Mouse (Mus musculus) heart, embryonic 15.5 days (tissue): ENCODE measurements around the gene Ptafr. TPM values are rescaled to one million over a fixed set of nuclear protein-coding genes. Genes with fewer than 3 reads are reported as not detected.
A peak's percentile ranks its signal among the peaks of the same experiment; 100 is the strongest.

Experiments used
- ATAC-seq: fragments of 200-750 bp; cut with Nextera tagmentation; replicated peaks from 2 replicates; pipeline ENCODE4 v1.8.0; 2017; ENCODE audit warnings: low read depth, moderate TSS enrichment; ENCODE audit not compliant: insufficient number of reproducible peaks, insufficient read depth, low FRiP score
- H3K27ac ChIP-seq: fragments of 300-500 bp; sonication (generic); 2 replicates; pipeline ENCODE4 v1.5.1; 2015; ENCODE audit warnings: mild to moderate bottlenecking, inconsistent platforms
- H3K27me3 ChIP-seq: fragments of 300-500 bp; sonication (generic); 2 replicates; pipeline ENCODE4 v1.6.1; 2015; ENCODE audit warnings: inconsistent platforms
- H3K36me3 ChIP-seq: fragments of 300-500 bp; sonication (generic); 2 replicates; pipeline ENCODE4 v1.6.1; 2015; ENCODE audit warnings: mild to moderate bottlenecking, inconsistent platforms
- H3K4me1 ChIP-seq: fragments of 300-500 bp; sonication (generic); replicated peaks from 2 replicates; pipeline ENCODE4 v1.6.1; 2015; ENCODE audit warnings: inconsistent platforms
- H3K4me2 ChIP-seq: fragments of 300-500 bp; sonication (generic); 2 replicates; pipeline ENCODE4 v1.6.1; 2015; ENCODE audit warnings: inconsistent platforms, mild to moderate bottlenecking, moderate library complexity
- H3K4me3 ChIP-seq: fragments of 300-500 bp; sonication (generic); 2 replicates; pipeline ENCODE4 v1.5.1; 2015; ENCODE audit warnings: mild to moderate bottlenecking, inconsistent platforms
- H3K9ac ChIP-seq: fragments of 300-500 bp; sonication (generic); 2 replicates; pipeline ENCODE4 v1.6.1; 2015; ENCODE audit warnings: mild to moderate bottlenecking, inconsistent platforms
- H3K9me3 ChIP-seq: fragments of 300-500 bp; sonication (generic); replicated peaks from 2 replicates; pipeline ENCODE4 v1.6.1; 2016; ENCODE audit warnings: inconsistent platforms
- WGBS: fragments of 180-500 bp; shearing (Covaris S2); methylation state at CpG from one replicate; pipeline ENCODE4 v1.1.7; 2015; ENCODE audit warnings: mixed read lengths; 5-methylcytosine and 5-hydroxymethylcytosine counted together
- polyA plus RNA-seq: library from polyadenylated mRNA; unstranded; fragments of >200 nt; fragmentation: Nextera tagmentation; extraction: Ambion mirVana; gene quantifications from 2 replicates; pipeline ENCODE4 v1.2.1, GENCODE M21; 2015

Gene Ptafr
- polyA plus RNA-seq, 1 experiment from 2014 or later, result 0.77 TPM

- Histone ChIP-seq H3K4me3 (no peak overlapping the region), H3K4me2 (no peak overlapping the region), H3K27ac (no peak overlapping the region), H3K36me3 (no peaks in the 10 kb centered on the region), H3K27me3 (no peaks in the 10 kb centered on the region), H3K4me1 (peaks cover 5% of the 10 kb centered on the region), H3K9ac (no peak overlapping the region), H3K9me3 (no peaks in the 10 kb centered on the region)
- WGBS, result 75% methylated on average over 12 of the region's 12 CpGs
- no peak for ATAC-seq
These were observed 1.4 kb downstream of the Ptafr start for GRCm38 (mm10) chr4:132565089-132565747.

- H3K9ac ChIP-seq, result no peak overlapping the region
- H3K36me3 ChIP-seq, result no peaks in the 10 kb centered on the region
- no peaks in the 10 kb centered on the region for H3K9me3 ChIP-seq
- no peaks in the 10 kb centered on the region for H3K27me3 ChIP-seq
- no peak overlapping the region for H3K4me3 ChIP-seq
- no peak overlapping the region for H3K27ac ChIP-seq
- WGBS, result 56% methylated on average over 9 of the region's 9 CpGs
- H3K4me2 ChIP-seq, result no peak overlapping the region
- ATAC-seq, result 0 out of 2 replicates have a peak, but pooled peaks have one; percentile 8
- peaks cover 5% of the 10 kb centered on the region for H3K4me1 ChIP-seq
These were observed 3.5 kb downstream of the Ptafr start for GRCm38 (mm10) chr4:132567361-132567779.

- Histone ChIP-seq H3K27ac (no peak overlapping the region), H3K36me3 (no peaks in the 10 kb centered on the region), H3K9ac (no peak overlapping the region), H3K9me3 (no peaks in the 10 kb centered on the region), H3K4me2 (no peak overlapping the region), H3K4me1 (peaks cover 9% of the 10 kb centered on the region), H3K27me3 (no peaks in the 10 kb centered on the region), H3K4me3 (no peak overlapping the region)
- no peak for ATAC-seq
- WGBS, result 83% methylated on average over 5 of the region's 5 CpGs
These were observed 5.2 kb downstream of the Ptafr start for GRCm38 (mm10) chr4:132569115-132569514.

GRCm38 (mm10) chr4:132571190-132571589 lies 7.3 kb downstream of the Ptafr start:
- Histone ChIP-seq H3K4me3 (no peak overlapping the region), H3K4me1 (peaks cover 7% of the 10 kb centered on the region), H3K36me3 (no peaks in the 10 kb centered on the region), H3K27ac (no peak overlapping the region), H3K9ac (no peak overlapping the region), H3K27me3 (no peaks in the 10 kb centered on the region), H3K4me2 (no peak overlapping the region), H3K9me3 (no peaks in the 10 kb centered on the region)
- no peak for ATAC-seq
- WGBS, result 89% methylated on average over 9 of the region's 9 CpGs

GRCm38 (mm10) chr4:132573327-132573726 lies 9.5 kb downstream of the Ptafr start:
- 36% methylated on average over 11 of the region's 11 CpGs for WGBS
- peaks cover 7% of the 10 kb centered on the region for H3K4me1 ChIP-seq
- no peaks in the 10 kb centered on the region for H3K27me3 ChIP-seq
- H3K4me3 ChIP-seq, result no peak overlapping the region
- no peak overlapping the region; the same call in 1 of the 2 replicates for H3K4me2 ChIP-seq
- H3K36me3 ChIP-seq, result no peaks in the 10 kb centered on the region
- peak; percentile 70; the same call in 1 of the 2 replicates for ATAC-seq
- H3K27ac ChIP-seq, result peak overlapping the region; percentile 20; the same call in 1 of the 2 replicates
- H3K9ac ChIP-seq, result no peak overlapping the region
- no peaks in the 10 kb centered on the region for H3K9me3 ChIP-seq

GRCm38 (mm10) chr4:132574809-132575347 lies 11.0 kb downstream of the Ptafr start:
- H3K4me2 ChIP-seq, result no peak overlapping the region
- peaks cover 7% of the 10 kb centered on the region for H3K4me1 ChIP-seq
- H3K9me3 ChIP-seq, result no peaks in the 10 kb centered on the region
- no peaks in the 10 kb centered on the region for H3K36me3 ChIP-seq
- no peak overlapping the region for H3K27ac ChIP-seq
- no peak overlapping the region for H3K4me3 ChIP-seq
- WGBS, result 97% methylated on average over 1 of the region's 1 CpGs
- no peak overlapping the region for H3K9ac ChIP-seq
- ATAC-seq, result no peak
- H3K27me3 ChIP-seq, result no peaks in the 10 kb centered on the region

- no peak overlapping the region for H3K27ac ChIP-seq
- ATAC-seq, result no peak
- H3K9me3 ChIP-seq, result no peaks in the 10 kb centered on the region
- H3K36me3 ChIP-seq, result no peaks in the 10 kb centered on the region
- H3K9ac ChIP-seq, result no peak overlapping the region
- H3K4me2 ChIP-seq, result no peak overlapping the region
- H3K27me3 ChIP-seq, result no peaks in the 10 kb centered on the region
- H3K4me3 ChIP-seq, result no peak overlapping the region
- WGBS, result 61% methylated on average over 3 of the region's 3 CpGs
- H3K4me1 ChIP-seq, result no peaks in the 10 kb centered on the region
These were observed 19.9 kb downstream of the Ptafr start for GRCm38 (mm10) chr4:132583781-132584180.

GRCm38 (mm10) chr4:132584975-132585374 lies 21.1 kb downstream of the Ptafr start:
- no peak overlapping the region for H3K4me3 ChIP-seq
- ATAC-seq, result no peak
- H3K36me3 ChIP-seq, result no peaks in the 10 kb centered on the region
- H3K27me3 ChIP-seq, result no peaks in the 10 kb centered on the region
- no peaks in the 10 kb centered on the region for H3K9me3 ChIP-seq
- no peak overlapping the region for H3K27ac ChIP-seq
- H3K4me1 ChIP-seq, result no peaks in the 10 kb centered on the region
- H3K4me2 ChIP-seq, result no peak overlapping the region
- WGBS, result 82% methylated on average over 2 of the region's 2 CpGs
- no peak overlapping the region for H3K9ac ChIP-seq

- 94% methylated on average over 4 of the region's 4 CpGs for WGBS
- no peak for ATAC-seq
- H3K9me3 ChIP-seq, result no peaks in the 10 kb centered on the region
These were observed 22.4 kb downstream of the Ptafr start for GRCm38 (mm10) chr4:132586282-132586681.

GRCm38 (mm10) chr4:132588512-132588911 lies 24.6 kb downstream of the Ptafr start:
- H3K4me2 ChIP-seq, result no peak overlapping the region
- H3K9me3 ChIP-seq, result no peaks in the 10 kb centered on the region
- no peak overlapping the region for H3K27ac ChIP-seq
- no peaks in the 10 kb centered on the region for H3K4me1 ChIP-seq
- no peak for ATAC-seq
- H3K36me3 ChIP-seq, result no peaks in the 10 kb centered on the region
- no peak overlapping the region for H3K9ac ChIP-seq
- H3K27me3 ChIP-seq, result no peaks in the 10 kb centered on the region
- WGBS, result 70% methylated on average over 3 of the region's 3 CpGs
- H3K4me3 ChIP-seq, result no peak overlapping the region

More at GRCm38 (mm10) chr4:132586282-132586681, 22.4 kb downstream of the Ptafr start:
- H3K4me3 ChIP-seq, result no peak overlapping the region
- no peak overlapping the region for H3K27ac ChIP-seq
- H3K36me3 ChIP-seq, result no peaks in the 10 kb centered on the region
- H3K9ac ChIP-seq, result no peak overlapping the region
- H3K27me3 ChIP-seq, result no peaks in the 10 kb centered on the region
- no peak overlapping the region for H3K4me2 ChIP-seq
- H3K4me1 ChIP-seq, result no peaks in the 10 kb centered on the region

- Histone ChIP-seq H3K27ac (no peak overlapping the region), H3K4me3 (no peak overlapping the region), H3K9me3 (no peaks in the 10 kb centered on the region), H3K36me3 (no peaks in the 10 kb centered on the region), H3K4me1 (peaks cover 6% of the 10 kb centered on the region; the same call in 1 of the 2 replicates), H3K4me2 (no peak overlapping the region), H3K9ac (no peak overlapping the region), H3K27me3 (no peaks in the 10 kb centered on the region)
- WGBS, result 86% methylated on average over 10 of the region's 10 CpGs
- ATAC-seq, result no peak
These were observed 26.8 kb downstream of the Ptafr start for GRCm38 (mm10) chr4:132590642-132591041.

- ATAC-seq, result no peak
- H3K4me1 ChIP-seq, result peaks cover 9% of the 10 kb centered on the region; the same call in 1 of the 2 replicates
- H3K4me2 ChIP-seq, result no peak overlapping the region
- H3K9me3 ChIP-seq, result no peaks in the 10 kb centered on the region
- no peak overlapping the region for H3K9ac ChIP-seq
- no peak overlapping the region for H3K4me3 ChIP-seq
- 85% methylated on average over 9 of the region's 9 CpGs for WGBS
- H3K27me3 ChIP-seq, result no peaks in the 10 kb centered on the region
- no peak overlapping the region for H3K27ac ChIP-seq
- H3K36me3 ChIP-seq, result no peaks in the 10 kb centered on the region
These were observed 29.1 kb downstream of the Ptafr start for GRCm38 (mm10) chr4:132592958-132593357.
